In genomic region chr11:60906449-60906848, GRCm38 (mm10) we compare ENCODE assay signal across 13 mouse cellular contexts.
"Had no signal": no experiment of that assay in that cellular context is flagged by ENCODE, and none has a peak within 500 bp of the region (broad histone marks: within the 10 kb centered on the region; RNA-seq: fewer than 3 reads in every experiment).

No protein-coding gene starts in this region.

- H3K9ac ChIP-seq: limb, embryonic 12.5 days; liver, embryonic 14.5 days; midbrain, embryonic 12.5 days; neural tube, embryonic 13.5 days had no signal

- H3K4me3 ChIP-seq: limb, embryonic 12.5 days; midbrain, embryonic 12.5 days; neural tube, embryonic 13.5 days had no signal

- H3K27ac ChIP-seq: limb, embryonic 12.5 days; liver, embryonic 14.5 days; midbrain, embryonic 12.5 days; neural tube, embryonic 13.5 days had no signal

- DNase-seq: layer of hippocampus, adult 9-11 months; layer of hippocampus, postnatal 36 days; lung, adult 18-20 months; retina, postnatal 1 day; right cerebral cortex, postnatal 4 days; spleen, adult 18-20 months; thymus, adult 18-20 months; thymus, postnatal 14 days had no signal

- H3K27me3 ChIP-seq: limb, embryonic 12.5 days; midbrain, embryonic 12.5 days; neural tube, embryonic 13.5 days had no signal

- ATAC-seq: midbrain, embryonic 16.5 days had no signal

- H3K9me3 ChIP-seq: limb, embryonic 12.5 days; midbrain, embryonic 12.5 days; neural tube, embryonic 13.5 days had no signal

- H3K4me2 ChIP-seq: limb, embryonic 12.5 days; midbrain, embryonic 12.5 days; neural tube, embryonic 13.5 days had no signal
